Mouse (Mus musculus): Measurements from ENCODE around the gene Spop. TPM values are rescaled to one million over a fixed set of nuclear protein-coding genes. Genes with fewer than 3 reads are reported as not detected.
"Not testable (repeated sequence)": the region's sequence is repeated elsewhere in the genome, so short reads cannot be mapped to it uniquely, and the experiment has no call there.

Gene Spop
- polyA plus RNA-seq, 1 experiment: 3.0 TPM

GRCm38 (mm10) chr11:95495883-95496282 is 82.0 kb downstream of the Spop start:
- Histone ChIP-seq H3K9me3 (ENCODE audit: control insufficient read depth, low read length) (no peaks in the 10 kb centered on the region), H3K27me3 (ENCODE audit: control insufficient read depth) (no peaks in the 10 kb centered on the region), H3K36me3 (ENCODE audit: control insufficient read depth) (peaks cover 52% of the 10 kb centered on the region), H3K4me1 (ENCODE audit: control insufficient read depth) (no peaks in the 10 kb centered on the region), H3K4me3 (replicated peaks) (no peak overlapping the region)
- TF ChIP-seq TAL1 (IDR thresholded peaks at IDR 0.05; ENCODE audit: low read length) (no peak), GATA1 (IDR thresholded peaks at IDR 0.05; ENCODE audit: low read length) (no peak)

- 0 out of 2 replicates have a peak, but pooled peaks cover 1% of the 10 kb centered on the region for H3K27me3 ChIP-seq (ENCODE audit: control insufficient read depth)
- peaks cover 34% of the 10 kb centered on the region for H3K36me3 ChIP-seq (ENCODE audit: control insufficient read depth)
- no peak for TF ChIP-seq TAL1 (IDR thresholded peaks at IDR 0.05; ENCODE audit: low read length)
- TF ChIP-seq GATA1 (IDR thresholded peaks at IDR 0.05; ENCODE audit: low read length): no peak
These were observed 84.0 kb downstream of the Spop start for GRCm38 (mm10) chr11:95497921-95498320.

GRCm38 (mm10) chr11:95500412-95500811 is 86.5 kb downstream of the Spop start:
- Histone ChIP-seq H3K4me3 (replicated peaks) (no peak overlapping the region), H3K9me3 (ENCODE audit: control insufficient read depth, low read length) (no peaks in the 10 kb centered on the region), H3K27me3 (ENCODE audit: control insufficient read depth) (0 out of 2 replicates have a peak, but pooled peaks cover 2% of the 10 kb centered on the region), H3K4me1 (ENCODE audit: control insufficient read depth) (no peaks in the 10 kb centered on the region), H3K36me3 (ENCODE audit: control insufficient read depth) (peaks cover 9% of the 10 kb centered on the region)
- TF ChIP-seq GATA1 (IDR thresholded peaks at IDR 0.05; ENCODE audit: low read length): no peak
- TF ChIP-seq TAL1 (IDR thresholded peaks at IDR 0.05; ENCODE audit: low read length): no peak

More at GRCm38 (mm10) chr11:95497921-95498320, 84.0 kb downstream of the Spop start:
- no peaks in the 10 kb centered on the region for H3K4me1 ChIP-seq (ENCODE audit: control insufficient read depth)
- H3K4me3 ChIP-seq (replicated peaks): no peak overlapping the region
- no peaks in the 10 kb centered on the region for H3K9me3 ChIP-seq (ENCODE audit: control insufficient read depth, low read length)

- no peak overlapping the region for H3K4me3 ChIP-seq (replicated peaks)
These were observed 87.0 kb downstream of the Spop start for GRCm38 (mm10) chr11:95500836-95501235.

GRCm38 (mm10) chr11:95501826-95502225 is 87.9 kb downstream of the Spop start:
- H3K36me3 ChIP-seq (ENCODE audit: control insufficient read depth); H3K4me1 ChIP-seq (ENCODE audit: control insufficient read depth); H3K9me3 ChIP-seq (ENCODE audit: control insufficient read depth, low read length); H3K4me3 ChIP-seq (replicated peaks); H3K27me3 ChIP-seq (ENCODE audit: control insufficient read depth): not testable (repeated sequence)

More at GRCm38 (mm10) chr11:95500836-95501235, 87.0 kb downstream of the Spop start:
- Histone ChIP-seq H3K36me3 (ENCODE audit: control insufficient read depth) (peaks cover 6% of the 10 kb centered on the region), H3K9me3 (ENCODE audit: control insufficient read depth, low read length) (no peaks in the 10 kb centered on the region), H3K4me1 (ENCODE audit: control insufficient read depth) (no peaks in the 10 kb centered on the region), H3K27me3 (ENCODE audit: control insufficient read depth) (0 out of 2 replicates have a peak, but pooled peaks cover 2% of the 10 kb centered on the region)
- no peak for TF ChIP-seq GATA1 (IDR thresholded peaks at IDR 0.05; ENCODE audit: low read length)
- no peak for TF ChIP-seq TAL1 (IDR thresholded peaks at IDR 0.05; ENCODE audit: low read length)

- no peak overlapping the region for H3K4me3 ChIP-seq (replicated peaks)
- no peaks in the 10 kb centered on the region for H3K9me3 ChIP-seq (ENCODE audit: control insufficient read depth, low read length)
- no peaks in the 10 kb centered on the region for H3K36me3 ChIP-seq (ENCODE audit: control insufficient read depth)
- H3K4me1 ChIP-seq (ENCODE audit: control insufficient read depth): no peaks in the 10 kb centered on the region
- no peak for TF ChIP-seq GATA1 (IDR thresholded peaks at IDR 0.05; ENCODE audit: low read length)
- TF ChIP-seq TAL1 (IDR thresholded peaks at IDR 0.05; ENCODE audit: low read length): no peak
- H3K27me3 ChIP-seq (ENCODE audit: control insufficient read depth): 0 out of 2 replicates have a peak, but pooled peaks cover 2% of the 10 kb centered on the region
These were observed 89.8 kb downstream of the Spop start for GRCm38 (mm10) chr11:95503581-95504180.

- Histone ChIP-seq H3K27me3 (ENCODE audit: control insufficient read depth) (0 out of 2 replicates have a peak, but pooled peaks cover 2% of the 10 kb centered on the region), H3K4me3 (replicated peaks) (no peak overlapping the region), H3K4me1 (ENCODE audit: control insufficient read depth) (no peaks in the 10 kb centered on the region), H3K9me3 (ENCODE audit: control insufficient read depth, low read length) (no peaks in the 10 kb centered on the region), H3K36me3 (ENCODE audit: control insufficient read depth) (no peaks in the 10 kb centered on the region)
- TF ChIP-seq TAL1 (IDR thresholded peaks at IDR 0.05; ENCODE audit: low read length): no peak
- no peak for TF ChIP-seq GATA1 (IDR thresholded peaks at IDR 0.05; ENCODE audit: low read length)
These were observed 90.4 kb downstream of the Spop start for GRCm38 (mm10) chr11:95504271-95504731.

GRCm38 (mm10) chr11:95507041-95507716 is 93.3 kb downstream of the Spop start:
- Histone ChIP-seq H3K27me3 (ENCODE audit: control insufficient read depth) (peaks cover 22% of the 10 kb centered on the region), H3K4me3 (replicated peaks) (no peak overlapping the region)

GRCm38 (mm10) chr11:95507785-95508184 is 93.9 kb downstream of the Spop start:
- Histone ChIP-seq H3K4me3 (replicated peaks) (no peak overlapping the region), H3K4me1 (ENCODE audit: control insufficient read depth) (no peaks in the 10 kb centered on the region), H3K36me3 (ENCODE audit: control insufficient read depth) (no peaks in the 10 kb centered on the region), H3K9me3 (ENCODE audit: control insufficient read depth, low read length) (no peaks in the 10 kb centered on the region), H3K27me3 (ENCODE audit: control insufficient read depth) (peaks cover 29% of the 10 kb centered on the region)
- TF ChIP-seq TAL1 (IDR thresholded peaks at IDR 0.05; ENCODE audit: low read length) (no peak), GATA1 (IDR thresholded peaks at IDR 0.05; ENCODE audit: low read length) (no peak)

More at GRCm38 (mm10) chr11:95507041-95507716, 93.3 kb downstream of the Spop start:
- Histone ChIP-seq H3K4me1 (ENCODE audit: control insufficient read depth) (no peaks in the 10 kb centered on the region), H3K9me3 (ENCODE audit: control insufficient read depth, low read length) (no peaks in the 10 kb centered on the region), H3K36me3 (ENCODE audit: control insufficient read depth) (no peaks in the 10 kb centered on the region)
- no peak for TF ChIP-seq TAL1 (IDR thresholded peaks at IDR 0.05; ENCODE audit: low read length)
- TF ChIP-seq GATA1 (IDR thresholded peaks at IDR 0.05; ENCODE audit: low read length): no peak

Measured in erythroblast, embryonic 14.5 days (primary cell).